Mouse (Mus musculus): ENCODE data around the gene Ptprg.

GRCm38 (mm10) chr14:11824915-11825314 lies 271.6 kb downstream of the Ptprg start:
- TF ChIP-seq CTCF (IDR thresholded peaks at IDR 0.05; ENCODE audit: extremely low read depth, insufficient read length, insufficient replicate concordance, low read depth, low read length) (no peak), POLR2A (IDR thresholded peaks at IDR 0.05; ENCODE audit: low read depth, low read length) (no peak)

Data from small intestine, adult 2 months (tissue).